Mouse (Mus musculus) hindbrain, embryonic 11.5 days (tissue): ENCODE results near the gene Sord. TPM values are rescaled to one million over a fixed set of nuclear protein-coding genes. Genes with fewer than 3 reads are reported as not detected.

Experiments
- polyA plus RNA-seq: library from polyadenylated mRNA; unstranded; fragments of >200 nt; fragmentation: Nextera tagmentation; extraction: Ambion mirVana; gene quantifications from 2 replicates; pipeline ENCODE4 v1.2.1, GENCODE M21; 2014

The Sord gene
- polyA plus RNA-seq, 1 experiment from 2014 or later = 27.1 TPM

Other genes starting within 250 kb of the Sord start
- 12.8 and 13.7 TPM in 2 replicates for gene Eif3j1, start 206.2 kb upstream of the Sord start, polyA plus RNA-seq
- gene Spg11, start 116.4 kb upstream of the Sord start, polyA plus RNA-seq = 11.4 and 11.8 TPM in 2 replicates
- gene B2m, start 87.1 kb upstream of the Sord start, polyA plus RNA-seq = 134 and 151 TPM in 2 replicates
- gene Trim69, start 74.0 kb upstream of the Sord start, polyA plus RNA-seq = not detected in 2 replicates
- gene Patl2, start 48.6 kb upstream of the Sord start, polyA plus RNA-seq = 0.09 TPM in 1 of 2 replicates, not detected in the other
- gene Terb2, start 48.5 kb upstream of the Sord start, polyA plus RNA-seq = not detected in 2 replicates
- not detected in 2 replicates for gene Duox2, start 63.7 kb downstream of the Sord start, polyA plus RNA-seq
- gene Duoxa2, start 64.2 kb downstream of the Sord start, polyA plus RNA-seq = not detected in 2 replicates
- 0.07 TPM in 1 of 2 replicates, not detected in the other for gene Duoxa1, start 79.0 kb downstream of the Sord start, polyA plus RNA-seq
- gene Duox1, start 80.9 kb downstream of the Sord start, polyA plus RNA-seq = 0.12 TPM in 1 of 2 replicates, not detected in the other
- gene Shf, start 134.4 kb downstream of the Sord start, polyA plus RNA-seq = 10.3 and 11.7 TPM in 2 replicates
- gene Slc28a2, start 191.7 kb downstream of the Sord start, polyA plus RNA-seq = 0.07 TPM in 1 of 2 replicates, not detected in the other